Mouse (Mus musculus) ovary, postnatal 10 days (tissue): Measurements from ENCODE around the gene Gria1.

Experiments
- DNase-seq: peaks from one replicate; pipeline ENCODE4 v3.0.0; 2022; ENCODE audit warnings: low spot score

Gria1 gene

GRCm38 (mm10) chr11:57174165-57174564, 163.0 kb downstream of the Gria1 start:
- DNase-seq, result no peak

GRCm38 (mm10) chr11:57176552-57176951, 165.4 kb downstream of the Gria1 start:
- DNase-seq, result no peak

GRCm38 (mm10) chr11:57184216-57184615, 173.0 kb downstream of the Gria1 start:
- no peak for DNase-seq

- no peak for DNase-seq
Observed at GRCm38 (mm10) chr11:57185110-57185509, 173.9 kb downstream of the Gria1 start.

GRCm38 (mm10) chr11:57189391-57189790, 178.2 kb downstream of the Gria1 start:
- no peak for DNase-seq

- DNase-seq, result no peak
Observed at GRCm38 (mm10) chr11:57194746-57195145, 183.6 kb downstream of the Gria1 start.

GRCm38 (mm10) chr11:57201245-57201976, 190.2 kb downstream of the Gria1 start:
- DNase-seq, result no peak

- peak; percentile 10 for DNase-seq
Observed at GRCm38 (mm10) chr11:57204371-57204770, 193.2 kb downstream of the Gria1 start.

GRCm38 (mm10) chr11:57207260-57207659, 196.1 kb downstream of the Gria1 start:
- no peak for DNase-seq

GRCm38 (mm10) chr11:57214079-57214478, 202.9 kb downstream of the Gria1 start:
- DNase-seq, result no peak

GRCm38 (mm10) chr11:57214583-57214982, 203.4 kb downstream of the Gria1 start:
- DNase-seq, result no peak

- DNase-seq, result no peak
Observed at GRCm38 (mm10) chr11:57222797-57223569, 211.8 kb downstream of the Gria1 start.

GRCm38 (mm10) chr11:57235446-57235845, 224.3 kb downstream of the Gria1 start:
- no peak for DNase-seq

- DNase-seq, result no peak
Observed at GRCm38 (mm10) chr11:57236431-57236830, 225.2 kb downstream of the Gria1 start.

- no peak for DNase-seq
Observed at GRCm38 (mm10) chr11:57239758-57240157, 228.6 kb downstream of the Gria1 start.

- no peak for DNase-seq
Observed at GRCm38 (mm10) chr11:57243835-57244234, 232.6 kb downstream of the Gria1 start.

GRCm38 (mm10) chr11:57244543-57244942, 233.4 kb downstream of the Gria1 start:
- no peak for DNase-seq

- DNase-seq, result no peak
Observed at GRCm38 (mm10) chr11:57248870-57249269, 237.7 kb downstream of the Gria1 start.

GRCm38 (mm10) chr11:57250129-57250528, 238.9 kb downstream of the Gria1 start:
- no peak for DNase-seq

GRCm38 (mm10) chr11:57271687-57272086, 260.5 kb downstream of the Gria1 start:
- DNase-seq, result no peak

GRCm38 (mm10) chr11:57274687-57275086, 263.5 kb downstream of the Gria1 start:
- no peak for DNase-seq

- no peak for DNase-seq
Observed at GRCm38 (mm10) chr11:57278056-57278455, 266.9 kb downstream of the Gria1 start.

GRCm38 (mm10) chr11:57286119-57286518, 274.9 kb downstream of the Gria1 start:
- DNase-seq, result no peak
